Mouse (Mus musculus): ENCODE measurements around the gene Trpm1.

DNA sequence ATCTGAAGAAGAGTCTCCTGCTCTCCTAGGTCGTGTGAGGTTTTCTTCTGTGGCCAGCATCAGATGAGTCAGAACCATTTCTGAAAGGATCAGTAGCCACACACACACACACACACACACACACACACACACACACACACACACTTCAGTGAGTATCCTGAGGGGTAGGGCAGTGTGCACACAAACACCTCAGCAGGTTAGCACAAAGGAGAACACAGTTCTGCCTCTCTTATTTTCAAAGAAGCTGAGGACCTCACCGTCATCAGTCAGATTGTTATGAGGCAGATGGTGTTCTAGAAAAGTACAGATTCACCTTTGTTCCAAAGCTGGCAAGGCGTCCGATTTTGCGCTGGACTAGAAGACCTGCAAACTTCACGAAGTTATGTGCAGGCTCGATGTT lies 156.6 kb downstream of the Trpm1 start:
- TF ChIP-seq CTCF (IDR thresholded peaks at IDR 0.05; ENCODE audit: low read depth, low read length) (no peak), TAL1 (conservative IDR thresholded peaks at IDR 0.05; ENCODE audit: low read depth, low read length) (no peak), GATA1 (IDR thresholded peaks at IDR 0.05; ENCODE audit: borderline replicate concordance, low read length) (no peak), GATA2 (IDR thresholded peaks at IDR 0.05; ENCODE audit: borderline replicate concordance, low read depth, low read length) (no peak), POLR2AphosphoS5 (IDR thresholded peaks at IDR 0.05; ENCODE audit: insufficient replicate concordance, low read depth, low read length) (no peak)
